Mouse (Mus musculus) myocyte (in vitro differentiated cells): ENCODE measurements around the gene Cadps.

Source experiments
- E2F4 ChIP-seq: IDR thresholded peaks from one replicate; pipeline ENCODE4 v1.6.1; 2011; ENCODE audit warnings: mild to moderate bottlenecking, control low read depth, moderate library complexity; ENCODE audit not compliant: insufficient read depth
- MAX ChIP-seq: IDR thresholded peaks from one replicate; pipeline ENCODE4 v1.6.1; 2011; ENCODE audit warnings: low read depth, mild to moderate bottlenecking, control low read depth
- MYOD1 ChIP-seq, 3 experiments: IDR thresholded peaks; one replicate each; pipeline ENCODE4 v1.6.1; 2011; ENCODE audit warnings: control low read depth in 2 of 3, low read depth in 2 of 3, mild to moderate bottlenecking in 2 of 3, moderate library complexity in 1 of 3; ENCODE audit not compliant: insufficient read length in 2 of 3, control insufficient read depth in 1 of 3
- MYOG ChIP-seq, 3 experiments: IDR thresholded peaks; one replicate each; pipeline ENCODE4 v1.6.1; 2011; ENCODE audit warnings: control low read depth in 2 of 3, low read depth in 2 of 3, mild to moderate bottlenecking in 2 of 3; ENCODE audit not compliant: insufficient read length in 2 of 3, control insufficient read depth in 1 of 3, insufficient read depth in 1 of 3
- POLR2A ChIP-seq: IDR thresholded peaks from one replicate; pipeline ENCODE4 v1.6.1; 2011; ENCODE audit warnings: low read depth, mild to moderate bottlenecking, control low read depth, moderate library complexity; ENCODE audit not compliant: insufficient read length
- POLR2AphosphoS2 ChIP-seq: IDR thresholded peaks from one replicate; pipeline ENCODE4 v1.6.1; 2011; ENCODE audit warnings: low read depth, control low read depth; ENCODE audit not compliant: insufficient read length
- REST ChIP-seq: IDR thresholded peaks from one replicate; pipeline ENCODE4 v1.6.1; 2011; ENCODE audit warnings: mild to moderate bottlenecking, control low read depth, moderate library complexity; ENCODE audit not compliant: insufficient read depth, insufficient read length
- SRF ChIP-seq: IDR thresholded peaks from one replicate; pipeline ENCODE4 v1.6.1; 2011; ENCODE audit warnings: low read depth; ENCODE audit not compliant: control insufficient read depth, insufficient read length
- TCF12 ChIP-seq: IDR thresholded peaks from one replicate; pipeline ENCODE4 v1.6.1; 2011; ENCODE audit warnings: mild to moderate bottlenecking, control low read depth; ENCODE audit not compliant: poor library complexity, insufficient read depth, severe bottlenecking
- USF1 ChIP-seq: IDR thresholded peaks from one replicate; pipeline ENCODE4 v1.6.1; 2011; ENCODE audit warnings: low read depth, mild to moderate bottlenecking, control low read depth, moderate library complexity

DNA sequence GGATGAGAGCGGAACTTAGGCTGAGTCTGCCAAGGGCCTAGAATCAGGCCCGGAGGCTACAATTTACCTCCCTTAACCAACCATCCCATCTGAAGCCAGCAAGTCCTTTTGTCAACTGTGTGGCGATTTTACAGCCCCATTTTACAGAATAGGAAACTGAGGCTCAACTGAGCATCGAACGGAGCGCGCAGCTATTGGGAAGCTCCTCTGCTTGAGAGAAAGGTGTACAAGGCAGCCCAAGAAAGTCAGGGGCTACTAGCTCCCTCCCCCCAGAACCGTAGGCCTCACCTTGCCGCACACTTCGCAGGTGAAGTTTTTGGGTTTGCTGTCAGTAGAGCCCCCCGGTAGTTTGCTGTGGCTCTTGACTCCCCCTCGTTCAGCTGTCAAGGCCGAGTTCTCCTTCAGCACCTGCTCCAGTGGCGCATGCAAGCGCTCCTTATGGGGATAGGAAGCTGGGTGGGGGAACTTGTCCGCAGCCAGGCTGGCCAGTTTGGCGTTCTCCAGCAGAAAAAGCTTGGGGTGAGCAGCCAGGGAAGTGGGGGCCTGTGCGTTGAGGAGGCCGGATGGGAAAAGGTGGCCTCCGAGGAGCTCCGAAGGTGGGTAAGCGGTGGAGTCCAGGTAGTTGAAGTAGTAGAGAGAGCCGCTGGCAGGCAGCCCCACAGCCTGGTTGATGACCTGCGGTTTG is 478.7 kb downstream of the Cadps start:
- TF ChIP-seq MAX: no peak
- no peak for TF ChIP-seq POLR2A
- no peak for TF ChIP-seq TCF12
- TF ChIP-seq SRF: no peak
- TF ChIP-seq USF1: no peak
- TF ChIP-seq MYOD1 (IDR thresholded peaks at IDR 0.05; ENCODE audit: control insufficient read depth in 1 of 3, insufficient read length in 2 of 3, low read depth in 2 of 3): no peak
- no peak for TF ChIP-seq MYOG (IDR thresholded peaks at IDR 0.05; ENCODE audit: control insufficient read depth in 1 of 3, insufficient read depth in 1 of 3, insufficient read length in 2 of 3, low read depth in 2 of 3)
- no peak for TF ChIP-seq REST
- no peak for TF ChIP-seq E2F4
- TF ChIP-seq POLR2AphosphoS2: no peak
